Mouse (Mus musculus) layer of hippocampus, postnatal 25 days (tissue): ENCODE measurements around the gene Olfr1016. TPM values are rescaled to one million over a fixed set of nuclear protein-coding genes. Genes with fewer than 3 reads are reported as not detected.

Experiments used
- DNase-seq, 2 experiments: peaks; one replicate each; pipeline ENCODE4 v3.0.0; 2022; ENCODE audit warnings: mixed read lengths in 2 of 2, low spot score in 1 of 2; ENCODE audit errors: extremely low spot score in 1 of 2
- total RNA-seq, 2 experiments: library from RNA; stranded (reverse); gene quantifications; 2 replicates each; pipeline ENCODE4 v1.2.3; 2021

Olfr1016 gene
- not detected for total RNA-seq

DNA sequence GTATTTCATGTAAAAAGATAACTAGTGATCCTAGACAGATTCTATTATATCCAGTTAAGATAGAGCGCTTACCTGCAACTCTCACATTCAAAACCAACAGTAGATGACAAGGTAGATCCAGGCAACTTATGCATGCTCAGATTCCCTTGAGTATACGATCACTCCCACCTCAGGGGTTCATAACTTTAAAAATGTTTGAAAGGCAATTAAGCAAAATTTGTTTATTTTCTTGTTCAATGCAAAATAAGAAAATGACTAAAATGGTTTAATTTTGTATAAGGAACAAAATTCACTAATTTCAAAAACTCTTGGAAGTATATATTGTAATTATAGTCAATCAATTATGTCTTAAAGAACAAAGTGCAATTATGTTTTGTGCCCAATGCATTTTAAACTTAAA lies at the start of gene Olfr1016:
Gene Olfr1016 (minus strand): TSS at position 101 of the 400 bp plus-strand sequence.
- no peak for DNase-seq

DNA sequence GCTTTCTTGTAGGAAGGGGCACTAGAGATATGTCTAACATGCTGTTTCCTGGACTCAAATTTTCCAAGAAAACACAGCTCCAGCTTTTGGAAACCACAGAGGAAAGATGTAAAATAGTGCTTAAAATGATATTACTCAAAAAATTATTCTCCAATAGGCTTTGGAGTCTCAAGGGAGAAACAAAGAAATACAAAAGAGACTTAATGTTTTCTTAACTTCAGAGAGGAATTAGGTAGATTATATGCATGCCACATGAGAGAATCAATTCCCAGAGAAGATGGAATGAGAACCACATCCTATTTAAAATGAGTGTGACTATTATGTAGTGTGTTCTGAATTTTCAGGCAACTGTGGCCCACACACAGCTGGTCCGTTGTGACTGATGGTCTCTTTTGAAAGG lies 44.4 kb upstream of the Olfr1016 start, which contains the start of gene Olfr1020:
Gene Olfr1020 (plus strand): TSS at position 301 of the 400 bp plus-strand sequence.
- DNase-seq: no peak

DNA sequence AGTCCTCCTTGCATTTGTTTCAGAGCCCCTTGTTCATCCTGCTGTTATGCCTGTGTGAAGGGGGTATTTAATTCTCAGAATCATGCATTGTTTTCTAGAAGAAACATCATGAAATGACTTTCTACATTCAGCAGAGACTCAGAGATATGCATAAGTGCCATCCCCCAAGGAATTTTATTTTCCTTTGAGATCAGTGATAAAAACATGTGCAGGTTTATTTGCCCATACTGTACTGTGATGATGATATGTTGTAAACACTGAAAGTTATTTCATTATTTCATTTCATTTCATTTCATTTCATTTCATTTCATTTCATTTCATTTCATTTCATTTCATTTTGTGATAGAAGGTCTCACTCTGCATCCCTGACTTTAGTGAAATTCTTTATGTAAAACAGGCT lies 43.0 kb upstream of the Olfr1016 start, which contains the start of gene Olfr1019:
Gene Olfr1019 (minus strand): TSS at position 101 of the 400 bp plus-strand sequence.
- DNase-seq: no peak

DNA sequence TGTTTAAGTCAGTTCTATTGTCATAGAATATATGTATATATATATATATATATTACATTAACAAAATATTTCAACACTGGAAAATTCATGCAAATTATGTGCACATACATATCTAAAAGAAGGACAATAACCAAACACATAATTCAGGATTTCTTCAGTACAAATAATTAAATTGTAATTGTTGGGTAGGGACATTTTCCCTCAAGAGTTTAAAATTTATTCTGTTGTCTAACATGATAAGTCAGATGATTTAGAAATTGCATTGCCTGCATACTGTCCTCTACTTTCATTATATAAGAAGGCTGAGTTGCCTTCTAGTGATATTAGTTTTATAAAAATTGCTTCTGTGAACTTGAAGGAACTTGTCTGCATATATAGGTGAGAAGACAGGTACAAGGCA lies 15.8 kb upstream of the Olfr1016 start, which contains the start of gene Olfr1018:
Gene Olfr1018 (plus strand): TSS at position 301 of the 400 bp plus-strand sequence.
- DNase-seq: no peak

DNA sequence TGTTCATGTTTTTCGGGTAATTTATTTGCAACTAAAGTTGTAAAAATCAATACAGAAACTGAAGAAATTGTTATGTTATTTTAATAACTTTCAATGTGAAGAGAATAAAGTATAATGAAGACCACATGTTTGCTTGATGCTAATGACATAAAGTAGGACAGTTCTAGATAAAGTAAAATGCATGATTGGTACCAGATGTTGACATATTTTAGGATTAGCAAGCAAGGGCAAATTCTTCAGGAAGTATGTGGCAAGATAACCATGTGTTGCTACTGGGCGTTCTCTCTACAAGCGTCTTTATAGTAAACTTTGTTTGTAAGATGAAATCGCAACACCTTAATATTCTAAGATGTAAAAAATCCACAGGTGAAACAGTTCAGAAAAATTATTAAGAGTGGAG lies 2.2 kb upstream of the Olfr1016 start:
- no peak for DNase-seq

DNA sequence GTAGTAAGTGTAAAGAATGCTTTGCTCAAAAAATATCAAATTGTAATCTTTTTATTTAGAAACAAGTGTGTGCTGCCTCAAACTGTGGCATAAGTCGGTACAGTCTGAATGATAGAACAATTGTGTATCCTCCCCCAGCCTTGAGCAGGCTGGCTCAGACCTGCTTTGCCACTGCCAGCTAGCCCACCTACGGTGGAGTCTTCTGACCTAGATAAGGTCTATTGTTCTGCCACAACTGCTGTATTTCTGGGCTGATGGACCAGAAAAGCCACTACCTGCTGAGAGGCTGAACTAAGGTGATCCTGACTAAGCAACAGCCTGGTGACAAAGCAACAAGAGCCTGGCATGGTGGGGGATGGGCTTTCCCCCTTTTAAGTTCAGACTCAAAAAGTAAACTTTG lies 10.0 kb downstream of the Olfr1016 start:
- no peak for DNase-seq

GRCm38 (mm10) chr2:85781717-85782116 lies 20.6 kb downstream of the Olfr1016 start, which contains the start of gene Olfr1015:
Olfr1015 (plus strand) TSS chr2:85782017.
- no peak for DNase-seq

GRCm38 (mm10) chr2:85772413-85772812 lies 29.9 kb downstream of the Olfr1016 start, which contains the start of gene Olfr1014:
Olfr1014 (plus strand) TSS chr2:85772713.
- no peak for DNase-seq

- no peak for DNase-seq
Measured at GRCm38 (mm10) chr2:85766798-85767197, 35.5 kb downstream of the Olfr1016 start, which contains the start of gene Olfr1013. Olfr1013 (plus strand) TSS chr2:85767098.

DNA sequence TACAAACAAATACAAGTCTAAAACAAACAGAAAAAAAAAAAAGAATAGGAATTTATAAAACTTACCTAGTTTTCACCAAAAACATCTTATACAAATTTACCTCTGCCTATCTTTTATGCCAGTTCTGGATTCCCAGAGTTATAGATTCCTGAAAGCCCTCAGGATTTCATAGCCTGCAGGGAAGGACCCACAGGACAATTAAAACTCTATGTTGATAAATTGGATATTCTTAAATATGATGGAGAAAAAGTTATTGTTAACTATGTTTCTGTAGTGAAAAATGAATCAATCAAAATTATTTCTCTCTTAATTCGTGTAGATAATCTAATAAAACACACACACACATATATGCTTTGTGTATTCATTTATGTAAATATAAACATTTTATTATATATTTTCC lies 39.7 kb downstream of the Olfr1016 start, which contains the start of gene Olfr1012:
Gene Olfr1012 (minus strand): TSS at position 101 of the 400 bp plus-strand sequence.
- no peak for DNase-seq

DNA sequence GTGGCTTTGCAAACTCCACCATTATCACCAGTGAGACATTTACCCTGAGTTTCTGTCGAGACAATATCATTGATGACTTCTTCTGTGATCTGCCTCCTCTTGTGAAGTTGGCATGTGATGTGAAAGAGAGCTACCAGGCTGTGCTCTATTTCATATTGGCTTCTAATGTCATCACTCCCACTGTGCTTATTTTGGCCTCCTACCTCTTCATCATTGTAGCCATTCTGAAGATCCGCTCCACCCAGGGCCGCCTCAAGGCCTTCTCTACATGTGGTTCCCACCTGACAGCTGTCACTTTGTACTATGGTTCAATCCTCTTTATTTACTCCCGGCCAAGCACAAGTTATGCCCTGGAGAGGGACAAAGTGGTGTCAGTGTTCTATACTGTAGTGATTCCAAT lies 48.5 kb downstream of the Olfr1016 start:
- no peak for DNase-seq

Other genes starting within 250 kb of the Olfr1016 start
- not detected for gene Olfr996, start 223.3 kb downstream of the Olfr1016 start, total RNA-seq
- not detected for gene Olfr998, start 213.6 kb downstream of the Olfr1016 start, total RNA-seq
- gene Olfr1000, start 190.6 kb downstream of the Olfr1016 start, total RNA-seq: not detected
- not detected for gene Olfr1002, start 151.8 kb downstream of the Olfr1016 start, total RNA-seq
- not detected for gene Olfr154, start 138.1 kb downstream of the Olfr1016 start, total RNA-seq
- not detected for gene Olfr1006, start 123.8 kb downstream of the Olfr1016 start, total RNA-seq
- gene Olfr1008, start 113.1 kb downstream of the Olfr1016 start, total RNA-seq: not detected
- gene Olfr1009, start 87.1 kb downstream of the Olfr1016 start, total RNA-seq: not detected
- not detected for gene Olfr1012, start 39.8 kb downstream of the Olfr1016 start, total RNA-seq
- not detected for gene Olfr1013, start 35.4 kb downstream of the Olfr1016 start, total RNA-seq
- gene Olfr1014, start 29.8 kb downstream of the Olfr1016 start, total RNA-seq: not detected
- gene Olfr1015, start 20.5 kb downstream of the Olfr1016 start, total RNA-seq: not detected
- gene Olfr1018, start 15.9 kb upstream of the Olfr1016 start, total RNA-seq: not detected
- gene Olfr1019, start 42.9 kb upstream of the Olfr1016 start, total RNA-seq: not detected
- gene Olfr1020, start 44.5 kb upstream of the Olfr1016 start, total RNA-seq: not detected
- gene Olfr1022, start 66.0 kb upstream of the Olfr1016 start, total RNA-seq: not detected
- not detected for gene Olfr1023, start 83.1 kb upstream of the Olfr1016 start, total RNA-seq
- gene Olfr1024, start 102.5 kb upstream of the Olfr1016 start, total RNA-seq: not detected
- not detected for gene Olfr1025-ps1, start 112.6 kb upstream of the Olfr1016 start, total RNA-seq
- gene Olfr1026, start 119.0 kb upstream of the Olfr1016 start, total RNA-seq: not detected
- not detected for gene Olfr1028, start 147.9 kb upstream of the Olfr1016 start, total RNA-seq
- gene Olfr1029, start 171.4 kb upstream of the Olfr1016 start, total RNA-seq: not detected
- gene Olfr1030, start 176.7 kb upstream of the Olfr1016 start, total RNA-seq: not detected
- not detected for gene Olfr1031, start 187.8 kb upstream of the Olfr1016 start, total RNA-seq
- gene Olfr1032, start 203.0 kb upstream of the Olfr1016 start, total RNA-seq: not detected
- gene Olfr1033, start 218.1 kb upstream of the Olfr1016 start, total RNA-seq: not detected
- gene Olfr1034, start 243.3 kb upstream of the Olfr1016 start, total RNA-seq: not detected